Mouse (Mus musculus) midbrain, embryonic 16.5 days (tissue): ENCODE results near the gene Podxl. TPM values are rescaled to one million over a fixed set of nuclear protein-coding genes. Genes with fewer than 3 reads are reported as not detected.

Experiments used
- ATAC-seq: fragments of 200-750 bp; cut with Nextera tagmentation; 2 replicates; pipeline ENCODE4 v1.8.0; 2017; ENCODE audit warnings: moderate TSS enrichment
- H3K27ac ChIP-seq: fragments of 300-500 bp; sonication (generic); 2 replicates; pipeline ENCODE4 v1.5.1; 2014; ENCODE audit warnings: mild to moderate bottlenecking, low read length, mixed read lengths
- H3K27me3 ChIP-seq: fragments of 300-500 bp; sonication (generic); 2 replicates; pipeline ENCODE4 v1.6.1; 2014; ENCODE audit warnings: low read depth, low read length, mixed read lengths; ENCODE audit not compliant: control insufficient read depth, insufficient read depth
- H3K36me3 ChIP-seq: fragments of 300-500 bp; sonication (generic); 2 replicates; pipeline ENCODE4 v1.6.1; 2014; ENCODE audit warnings: mild to moderate bottlenecking, low read length, moderate library complexity, mixed read lengths; ENCODE audit not compliant: control insufficient read depth, insufficient read depth
- H3K4me1 ChIP-seq: fragments of 300-500 bp; sonication (generic); 2 replicates; pipeline ENCODE4 v1.6.1; 2014; ENCODE audit warnings: mild to moderate bottlenecking, low read length, mixed read lengths; ENCODE audit not compliant: control insufficient read depth, insufficient read depth
- H3K4me2 ChIP-seq: fragments of 300-500 bp; sonication (generic); 2 replicates; pipeline ENCODE4 v1.6.1; 2014; ENCODE audit warnings: mild to moderate bottlenecking, low read length, mixed read lengths
- H3K4me3 ChIP-seq: fragments of 300-500 bp; sonication (generic); 2 replicates; pipeline ENCODE4 v1.5.1; 2014; ENCODE audit warnings: low read depth, mild to moderate bottlenecking, low read length, moderate library complexity, mixed read lengths
- H3K9ac ChIP-seq: fragments of 300-500 bp; sonication (generic); 2 replicates; pipeline ENCODE4 v1.6.1; 2014; ENCODE audit warnings: low read depth, low read length, mixed read lengths
- H3K9me3 ChIP-seq: fragments of 300-500 bp; sonication (generic); replicated peaks from 2 replicates; pipeline ENCODE4 v1.6.1; 2014; ENCODE audit warnings: mild to moderate bottlenecking, low read length, mixed read lengths; ENCODE audit not compliant: control insufficient read depth, poor library complexity, severe bottlenecking
- WGBS: fragments of 180-500 bp; shearing (Covaris S2); extraction: QIAGEN DNeasy Blood & Tissue Kit; methylation state at CpG from one replicate; pipeline ENCODE4 v1.1.7; 2014; 5-methylcytosine and 5-hydroxymethylcytosine counted together
- polyA plus RNA-seq: library from polyadenylated mRNA; unstranded; fragments of >200 nt; fragmentation: Nextera tagmentation; extraction: Ambion mirVana; gene quantifications from 2 replicates; pipeline ENCODE4 v1.2.1, GENCODE M21; 2015

The Podxl gene
- polyA plus RNA-seq, 1 experiment from 2014 or later, result 8.5 TPM

- Histone ChIP-seq H3K9me3 (no peaks in the 10 kb centered on the region), H3K36me3 (peaks cover 9% of the 10 kb centered on the region; the same call in 1 of the 2 replicates), H3K9ac (no peak overlapping the region), H3K4me3 (no peak overlapping the region), H3K27ac (no peak overlapping the region), H3K4me1 (no peaks in the 10 kb centered on the region), H3K4me2 (no peak overlapping the region), H3K27me3 (no peaks in the 10 kb centered on the region)
- no peak for ATAC-seq
- WGBS, result 81% methylated on average over 4 of the region's 4 CpGs
These were observed 85.6 kb downstream of the Podxl start for GRCm38 (mm10) chr6:31478221-31478620.

Other genes with a start within 250 kb of the Podxl start
- gene Mkln1, start 165.2 kb downstream of the Podxl start, polyA plus RNA-seq, result 128 TPM in 2 replicates